Mouse (Mus musculus) heart, postnatal 0 days (tissue): ENCODE results near the gene Shisa6.

ENCODE experiments used
- CTCF ChIP-seq: IDR thresholded peaks from 2 replicates; pipeline ENCODE4 v1.5.1; 2016; ENCODE audit warnings: antibody characterized with exemption, control low read depth, low read depth
- EP300 ChIP-seq: IDR thresholded peaks from 2 replicates; pipeline ENCODE4 v1.6.1; 2016; ENCODE audit warnings: antibody characterized with exemption, low read depth

- no peak for TF ChIP-seq CTCF
- TF ChIP-seq EP300 = no peak
Measured at GRCm38 (mm10) chr11:66265336-66265990, 260.3 kb downstream of the Shisa6 start.
